Mouse (Mus musculus) midbrain, postnatal 0 days (tissue): ENCODE data around the gene Oxtr. TPM values are rescaled to one million over a fixed set of nuclear protein-coding genes. Genes with fewer than 3 reads are reported as not detected.

ENCODE experiments used
- ATAC-seq: fragments of 200-750 bp; cut with Nextera tagmentation; 2 replicates; pipeline ENCODE4 v1.8.0; 2017; ENCODE audit warnings: moderate number of reproducible peaks, mild to moderate bottlenecking, moderate TSS enrichment, moderate library complexity; ENCODE audit not compliant: low FRiP score
- DNase-seq: peaks from one replicate; pipeline ENCODE4 v3.0.0-alpha.2; 2015; ENCODE audit warnings: low spot score
- H3K27ac ChIP-seq: fragments of 300-500 bp; sonication (generic); 2 replicates; pipeline ENCODE4 v1.5.1; 2014; ENCODE audit warnings: low read depth, mild to moderate bottlenecking, low read length, mixed read lengths
- H3K27me3 ChIP-seq: fragments of 300-500 bp; sonication (generic); 2 replicates; pipeline ENCODE4 v1.6.1; 2014; ENCODE audit warnings: low read length, control low read depth, mixed read lengths; ENCODE audit not compliant: insufficient read depth
- H3K36me3 ChIP-seq: fragments of 300-500 bp; sonication (generic); 2 replicates; pipeline ENCODE4 v1.6.1; 2014; ENCODE audit warnings: low read length, control low read depth, mixed read lengths; ENCODE audit not compliant: insufficient read depth
- H3K4me1 ChIP-seq: fragments of 300-500 bp; sonication (generic); 2 replicates; pipeline ENCODE4 v1.6.1; 2014; ENCODE audit warnings: mild to moderate bottlenecking, control low read depth, antibody characterized with exemption, low read length, mixed read lengths; ENCODE audit not compliant: insufficient read depth
- H3K4me2 ChIP-seq: fragments of 300-500 bp; sonication (generic); 2 replicates; pipeline ENCODE4 v1.6.1; 2014; ENCODE audit warnings: low read depth, mild to moderate bottlenecking, low read length, mixed read lengths; ENCODE audit not compliant: poor library complexity, severe bottlenecking
- H3K4me3 ChIP-seq: fragments of 300-500 bp; sonication (generic); 2 replicates; pipeline ENCODE4 v1.5.1; 2014; ENCODE audit warnings: low read depth, mild to moderate bottlenecking, low read length, moderate library complexity
- H3K9ac ChIP-seq: fragments of 300-500 bp; sonication (generic); replicated peaks from 2 replicates; pipeline ENCODE4 v1.6.1; 2014; ENCODE audit warnings: mild to moderate bottlenecking, low read length, moderate library complexity, mixed read lengths; ENCODE audit not compliant: poor library complexity, severe bottlenecking
- H3K9me3 ChIP-seq: fragments of 300-500 bp; sonication (generic); 2 replicates; pipeline ENCODE4 v1.6.1; 2016; ENCODE audit warnings: low read length, control low read depth
- CTCF ChIP-seq: IDR thresholded peaks from 2 replicates; pipeline ENCODE4 v1.5.1; 2016; ENCODE audit warnings: antibody characterized with exemption, mild to moderate bottlenecking
- WGBS: fragments of 180-500 bp; shearing (Covaris S2); extraction: QIAGEN DNeasy Blood & Tissue Kit; methylation state at CpG from one replicate; pipeline ENCODE4 v1.1.7; 2014; 5-methylcytosine and 5-hydroxymethylcytosine counted together
- polyA plus RNA-seq: library from polyadenylated mRNA; unstranded; fragments of >200 nt; fragmentation: Nextera tagmentation; extraction: Ambion mirVana; gene quantifications from 2 replicates; pipeline ENCODE4 v1.2.1, GENCODE M21; 2015
- total RNA-seq: library from RNA; depleted of rRNA; stranded (reverse); fragments of >200 nt; gene quantifications from 2 replicates; pipeline ENCODE4 v1.2.3, GENCODE M21; 2014

Oxtr gene
- total and polyA plus RNA-seq, 2 experiments from 2014 or later: 2.9 to 4.9 TPM

DNA sequence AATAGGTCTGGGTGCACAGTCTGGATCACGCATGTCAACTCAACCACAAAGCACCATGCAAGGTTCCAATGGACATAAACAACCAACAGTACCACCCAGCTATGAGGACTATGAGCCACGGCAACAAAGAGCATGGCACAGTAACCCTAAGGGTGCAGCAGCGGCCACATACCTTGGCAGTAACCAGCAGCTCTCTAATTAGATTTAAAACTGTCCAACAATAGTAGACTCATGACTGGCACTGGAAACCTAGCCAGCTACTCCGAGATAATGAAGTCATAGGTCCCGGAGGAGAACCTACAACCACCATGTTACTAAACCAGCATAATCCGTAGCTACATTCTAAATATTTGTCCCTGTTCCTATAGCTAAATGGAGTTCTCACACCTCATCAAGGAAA lies 24.8 kb upstream of the Oxtr start:
- Histone ChIP-seq H3K4me2 (no peak overlapping the region), H3K27ac (no peak overlapping the region), H3K4me3 (no peak overlapping the region), H3K4me1 (no peaks in the 10 kb centered on the region), H3K9me3 (no peaks in the 10 kb centered on the region), H3K36me3 (no peaks in the 10 kb centered on the region), H3K27me3 (peaks cover 8% of the 10 kb centered on the region), H3K9ac (no peak overlapping the region)
- no peak for TF ChIP-seq CTCF
- no peak for DNase-seq
- ATAC-seq: no peak
- 87% methylated on average over 6 of the region's 6 CpGs for WGBS

DNA sequence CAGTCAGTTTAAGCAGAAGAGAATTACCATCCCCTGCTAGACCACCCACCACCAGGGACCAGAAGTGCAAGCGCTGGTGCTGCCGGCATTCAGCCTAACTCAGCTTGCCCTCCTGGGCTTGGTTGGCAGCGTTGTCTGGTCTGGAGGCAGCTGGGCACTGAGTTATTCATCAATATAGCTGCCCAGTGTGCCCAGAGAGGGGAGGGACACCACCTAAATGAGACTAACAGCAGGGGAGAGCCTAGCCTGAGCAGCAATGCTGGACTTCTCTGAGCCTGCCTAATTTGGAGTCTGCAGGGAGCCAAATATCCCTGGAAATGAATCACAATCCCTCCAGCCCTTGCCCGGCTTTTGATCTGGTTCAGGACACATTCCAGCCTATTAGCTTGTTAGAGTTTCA lies 20.6 kb upstream of the Oxtr start:
- H3K4me2 ChIP-seq: no peak overlapping the region
- no peak for TF ChIP-seq CTCF
- WGBS: 10% methylated on average over 4 of the region's 4 CpGs
- no peak overlapping the region for H3K27ac ChIP-seq
- H3K27me3 ChIP-seq: peaks cover 10% of the 10 kb centered on the region
- no peaks in the 10 kb centered on the region for H3K36me3 ChIP-seq
- H3K9me3 ChIP-seq: no peaks in the 10 kb centered on the region
- H3K4me3 ChIP-seq: no peak overlapping the region
- no peak overlapping the region for H3K9ac ChIP-seq
- DNase-seq (peak; percentile 75), ATAC-seq (no peak)
- H3K4me1 ChIP-seq: no peaks in the 10 kb centered on the region

DNA sequence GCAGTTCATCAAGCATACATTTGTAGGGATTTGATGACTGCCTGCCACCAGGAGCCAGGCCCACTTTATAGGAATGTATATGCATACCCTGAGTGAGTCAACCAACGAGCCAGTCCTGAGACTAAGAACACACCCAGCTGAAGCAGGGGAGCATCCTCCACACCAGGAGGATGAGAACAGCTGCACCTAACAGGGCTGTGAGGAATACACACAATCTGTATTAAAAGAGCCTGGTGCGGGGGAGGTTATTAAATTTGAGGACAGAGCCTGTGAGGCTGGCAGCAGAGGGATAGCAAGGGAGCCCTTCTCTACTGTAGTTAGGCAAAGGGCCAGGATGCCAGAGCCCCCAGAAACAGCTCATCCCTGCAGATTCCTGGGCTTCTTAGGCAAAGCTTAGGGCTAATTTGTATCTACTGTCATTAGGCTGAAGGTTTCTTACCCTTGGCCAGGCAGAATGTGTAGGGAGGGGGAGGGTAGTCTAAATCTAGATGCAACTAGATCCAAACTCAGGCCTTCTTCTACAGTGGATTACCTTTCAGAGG lies 19.9 kb upstream of the Oxtr start:
- ATAC-seq (no peak), DNase-seq (peak; percentile 16)
- peaks cover 10% of the 10 kb centered on the region for H3K27me3 ChIP-seq
- 46% methylated on average over 2 of the region's 2 CpGs for WGBS
- no peak overlapping the region for H3K4me3 ChIP-seq
- H3K9ac ChIP-seq: no peak overlapping the region
- H3K4me1 ChIP-seq: no peaks in the 10 kb centered on the region
- H3K9me3 ChIP-seq: no peaks in the 10 kb centered on the region
- no peak overlapping the region for H3K27ac ChIP-seq
- H3K36me3 ChIP-seq: no peaks in the 10 kb centered on the region
- no peak for TF ChIP-seq CTCF
- no peak overlapping the region for H3K4me2 ChIP-seq

DNA sequence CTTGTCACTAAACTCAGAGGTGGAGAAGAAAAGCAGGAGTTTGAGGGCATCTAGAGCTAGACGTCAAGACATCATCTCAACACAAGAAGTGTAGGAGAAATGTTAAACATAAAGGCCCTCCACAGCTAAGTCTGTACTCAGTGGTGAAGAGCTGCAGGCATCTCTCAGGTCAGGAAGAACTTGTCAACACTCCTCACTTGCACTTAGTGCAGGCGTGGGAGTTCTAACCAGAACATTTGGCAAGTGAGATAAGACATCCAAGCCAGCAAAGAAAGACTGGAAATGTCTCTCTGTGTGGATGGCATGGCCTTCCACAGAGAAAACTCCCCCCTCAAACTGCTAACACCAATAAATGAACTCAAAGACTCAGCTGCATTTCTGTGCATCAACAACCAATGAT lies 17.9 kb upstream of the Oxtr start:
- H3K4me1 ChIP-seq: no peaks in the 10 kb centered on the region
- ATAC-seq: no peak
- DNase-seq: no peak
- H3K4me3 ChIP-seq: no peak overlapping the region
- 83% methylated on average over 2 of the region's 2 CpGs for WGBS
- no peaks in the 10 kb centered on the region for H3K9me3 ChIP-seq
- no peak for TF ChIP-seq CTCF
- H3K27ac ChIP-seq: no peak overlapping the region
- no peak overlapping the region for H3K4me2 ChIP-seq
- H3K36me3 ChIP-seq: no peaks in the 10 kb centered on the region
- no peak overlapping the region for H3K9ac ChIP-seq
- H3K27me3 ChIP-seq: peaks cover 4% of the 10 kb centered on the region; the same call in 1 of the 2 replicates

DNA sequence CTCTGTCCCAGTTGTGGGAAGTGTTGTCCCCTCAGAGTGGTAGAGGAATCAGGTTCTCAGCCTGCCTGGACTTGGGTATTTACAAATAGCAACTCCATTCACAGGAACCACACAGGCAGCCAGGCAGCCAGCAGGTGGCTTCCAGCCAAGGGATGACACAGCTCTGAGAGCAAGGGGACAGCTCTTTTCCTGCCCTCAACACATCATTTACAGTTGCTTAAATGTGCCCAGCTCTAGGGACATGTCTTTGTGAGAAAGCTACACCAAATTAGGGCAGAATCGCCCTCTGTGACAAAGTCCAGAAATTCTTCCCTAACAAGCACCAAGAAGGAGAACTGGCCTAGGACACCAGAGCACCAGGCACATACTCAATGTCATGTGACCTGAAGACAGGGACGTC lies 11.4 kb upstream of the Oxtr start:
- H3K4me3 ChIP-seq: no peak overlapping the region
- H3K4me1 ChIP-seq: no peaks in the 10 kb centered on the region
- DNase-seq: peak; percentile 22
- no peak overlapping the region for H3K27ac ChIP-seq
- H3K27me3 ChIP-seq: no peaks in the 10 kb centered on the region
- ATAC-seq: no peak
- H3K9ac ChIP-seq: no peak overlapping the region
- no peak overlapping the region for H3K4me2 ChIP-seq
- no peaks in the 10 kb centered on the region for H3K9me3 ChIP-seq
- no peak for TF ChIP-seq CTCF
- no peaks in the 10 kb centered on the region for H3K36me3 ChIP-seq
- 73% methylated on average over 2 of the region's 2 CpGs for WGBS

DNA sequence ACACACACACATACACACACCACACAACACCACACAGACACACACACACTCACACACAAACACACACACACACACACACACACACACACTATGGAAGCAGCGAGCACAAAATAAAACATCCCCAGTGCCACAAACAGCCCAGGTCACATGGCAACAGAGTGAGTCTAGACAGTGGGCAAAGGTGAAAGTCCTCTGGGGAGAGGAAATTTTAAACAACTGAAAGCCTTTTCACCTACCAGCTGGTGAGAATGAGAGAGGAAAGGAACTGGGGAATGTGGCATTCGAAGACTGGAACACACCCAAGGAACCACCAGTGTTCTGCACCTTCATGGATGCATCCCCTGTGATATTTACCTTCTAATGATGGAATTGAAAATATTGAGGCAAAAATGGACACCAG lies 9.7 kb upstream of the Oxtr start:
- no peak overlapping the region for H3K4me2 ChIP-seq
- no peak overlapping the region for H3K4me3 ChIP-seq
- no peaks in the 10 kb centered on the region for H3K4me1 ChIP-seq
- DNase-seq (no peak), ATAC-seq (no peak)
- TF ChIP-seq CTCF: no peak
- H3K27ac ChIP-seq: no peak overlapping the region
- H3K36me3 ChIP-seq: no peaks in the 10 kb centered on the region
- no peaks in the 10 kb centered on the region for H3K27me3 ChIP-seq
- H3K9me3 ChIP-seq: no peaks in the 10 kb centered on the region
- H3K9ac ChIP-seq: no peak overlapping the region
- 83% methylated on average over 2 of the region's 2 CpGs for WGBS
